Mouse (Mus musculus) neural tube, embryonic 14.5 days (tissue): ENCODE results near the gene Olfr984. TPM values are rescaled to one million over a fixed set of nuclear protein-coding genes. Genes with fewer than 3 reads are reported as not detected.

ENCODE experiments used
- ATAC-seq: fragments of 200-750 bp; cut with Nextera tagmentation; 2 replicates; pipeline ENCODE4 v1.8.0; 2017; ENCODE audit warnings: low read depth, mild to moderate bottlenecking, moderate TSS enrichment, moderate library complexity
- H3K27ac ChIP-seq: fragments of 300-500 bp; sonication (generic); 2 replicates; pipeline ENCODE4 v1.5.1; 2014; ENCODE audit warnings: low read depth, mild to moderate bottlenecking, control low read depth, low read length, moderate library complexity, mixed read lengths
- H3K27me3 ChIP-seq: fragments of 300-500 bp; sonication (generic); 2 replicates; pipeline ENCODE4 v1.6.1; 2014; ENCODE audit warnings: low read length; ENCODE audit not compliant: control insufficient read depth, insufficient read depth
- H3K36me3 ChIP-seq: fragments of 300-500 bp; sonication (generic); 2 replicates; pipeline ENCODE4 v1.6.1; 2014; ENCODE audit warnings: low read length, mixed read lengths; ENCODE audit not compliant: control insufficient read depth, insufficient read depth
- H3K4me1 ChIP-seq: fragments of 300-500 bp; sonication (generic); 2 replicates; pipeline ENCODE4 v1.6.1; 2014; ENCODE audit warnings: low read length; ENCODE audit not compliant: control insufficient read depth, insufficient read depth
- H3K4me2 ChIP-seq: fragments of 300-500 bp; sonication (generic); 2 replicates; pipeline ENCODE4 v1.6.1; 2014; ENCODE audit warnings: mild to moderate bottlenecking, low read depth, low read length, control low read depth
- H3K4me3 ChIP-seq: fragments of 300-500 bp; sonication (generic); 2 replicates; pipeline ENCODE4 v1.5.1; 2014; ENCODE audit warnings: low read depth, low read length, control low read depth, mixed read lengths
- H3K9ac ChIP-seq: fragments of 300-500 bp; sonication (generic); replicated peaks from 2 replicates; pipeline ENCODE4 v1.6.1; 2014; ENCODE audit warnings: low read depth, mild to moderate bottlenecking, control low read depth, low read length, mixed read lengths
- H3K9me3 ChIP-seq: fragments of 300-500 bp; sonication (generic); 2 replicates; pipeline ENCODE4 v1.6.1; 2016; ENCODE audit warnings: low read length; ENCODE audit not compliant: control insufficient read depth
- WGBS: fragments of 180-500 bp; shearing (Covaris S2); extraction: QIAGEN DNeasy Blood & Tissue Kit; methylation state at CpG from one replicate; pipeline ENCODE4 v1.1.7; 2014; 5-methylcytosine and 5-hydroxymethylcytosine counted together
- polyA plus RNA-seq: library from polyadenylated mRNA; unstranded; fragments of >200 nt; fragmentation: Nextera tagmentation; extraction: Ambion mirVana; gene quantifications from 2 replicates; pipeline ENCODE4 v1.2.1, GENCODE M21; 2014

The Olfr984 gene
- polyA plus RNA-seq, 1 experiment from 2014 or later, result not detected

- no peak for ATAC-seq
- Histone ChIP-seq H3K4me2 (no peak overlapping the region), H3K27me3 (no peaks in the 10 kb centered on the region), H3K9ac (no peak overlapping the region), H3K4me3 (no peak overlapping the region), H3K27ac (no peak overlapping the region), H3K36me3 (no peaks in the 10 kb centered on the region), H3K9me3 (no peaks in the 10 kb centered on the region), H3K4me1 (no peaks in the 10 kb centered on the region)
- 71% methylated on average over 3 of the region's 3 CpGs for WGBS
Measured at GRCm38 (mm10) chr9:40094769-40095168, 19.2 kb downstream of the Olfr984 start.

- Histone ChIP-seq H3K27me3 (no peaks in the 10 kb centered on the region), H3K9ac (no peak within 1 kb of the TSS), H3K4me2 (no peak within 1 kb of the TSS), H3K9me3 (no peaks in the 10 kb centered on the region), H3K4me1 (no peaks in the 10 kb centered on the region), H3K4me3 (no peak within 1 kb of the TSS), H3K27ac (no peak within 1 kb of the TSS), H3K36me3 (no peaks in the 10 kb centered on the region)
- WGBS, result 87% methylated on average over 2 of the region's 2 CpGs
- ATAC-seq, result no peak
Measured at GRCm38 (mm10) chr9:40093495-40093894, 20.5 kb downstream of the Olfr984 start, which contains the start of gene Olfr983. Gene Olfr983 (minus strand): TSS chr9:40093595.

- no peaks in the 10 kb centered on the region for H3K36me3 ChIP-seq
- ATAC-seq, result no peak
- WGBS, result 86% methylated on average over 2 of the region's 2 CpGs
- no peak within 1 kb of the TSS for H3K9ac ChIP-seq
- H3K27ac ChIP-seq, result no peak within 1 kb of the TSS
- no peak within 1 kb of the TSS for H3K4me2 ChIP-seq
- H3K9me3 ChIP-seq, result no peaks in the 10 kb centered on the region
- H3K4me1 ChIP-seq, result no peaks in the 10 kb centered on the region
- H3K27me3 ChIP-seq, result no peaks in the 10 kb centered on the region
- H3K4me3 ChIP-seq, result no peak within 1 kb of the TSS
Measured at GRCm38 (mm10) chr9:40073529-40073928, 40.5 kb downstream of the Olfr984 start, which contains the start of gene Olfr982. Gene Olfr982 (plus strand): TSS chr9:40073829.

- Histone ChIP-seq H3K4me3 (no peak overlapping the region), H3K27me3 (no peaks in the 10 kb centered on the region), H3K4me1 (no peaks in the 10 kb centered on the region), H3K9me3 (no peaks in the 10 kb centered on the region), H3K27ac (no peak overlapping the region), H3K4me2 (no peak overlapping the region), H3K36me3 (no peaks in the 10 kb centered on the region), H3K9ac (no peak overlapping the region)
- 93% methylated on average over 19 of the region's 19 CpGs for WGBS
- ATAC-seq, result no peak
Measured at GRCm38 (mm10) chr9:40050138-40050537, 63.9 kb downstream of the Olfr984 start.

Other genes with a start within 250 kb of the Olfr984 start
- not detected in 2 replicates for gene Olfr972, start 247.8 kb downstream of the Olfr984 start, polyA plus RNA-seq
- gene Olfr229, start 206.9 kb downstream of the Olfr984 start, polyA plus RNA-seq, result not detected in 2 replicates
- gene Olfr974, start 176.7 kb downstream of the Olfr984 start, polyA plus RNA-seq, result not detected in 2 replicates
- 0.09 TPM in 1 of 2 replicates, not detected in the other for gene Olfr975, start 162.2 kb downstream of the Olfr984 start, polyA plus RNA-seq
- not detected in 2 replicates for gene Olfr976, start 153.1 kb downstream of the Olfr984 start, polyA plus RNA-seq
- not detected in 2 replicates for gene Olfr978, start 122.1 kb downstream of the Olfr984 start, polyA plus RNA-seq
- not detected in 2 replicates for gene Olfr979, start 110.7 kb downstream of the Olfr984 start, polyA plus RNA-seq
- not detected in 2 replicates for gene Olfr980, start 104.6 kb downstream of the Olfr984 start, polyA plus RNA-seq
- gene Olfr981, start 92.7 kb downstream of the Olfr984 start, polyA plus RNA-seq, result not detected in 2 replicates
- not detected in 2 replicates for gene Olfr982, start 40.4 kb downstream of the Olfr984 start, polyA plus RNA-seq
- gene Olfr983, start 20.6 kb downstream of the Olfr984 start, polyA plus RNA-seq, result not detected in 2 replicates
- gene Olfr985, start 16.0 kb upstream of the Olfr984 start, polyA plus RNA-seq, result not detected in 2 replicates
- not detected in 2 replicates for gene Tmem225, start 33.9 kb upstream of the Olfr984 start, polyA plus RNA-seq
- 0.10 TPM in 1 of 2 replicates, not detected in the other for gene Olfr986, start 66.7 kb upstream of the Olfr984 start, polyA plus RNA-seq
- gene Zfp202, start 78.1 kb upstream of the Olfr984 start, polyA plus RNA-seq, result 11.7 and 13.4 TPM in 2 replicates
- gene Scn3b, start 155.0 kb upstream of the Olfr984 start, polyA plus RNA-seq, result 186 and 193 TPM in 2 replicates